Mouse (Mus musculus): ENCODE data around the gene Plekhm3. TPM values are rescaled to one million over a fixed set of nuclear protein-coding genes. Genes with fewer than 3 reads are reported as not detected.

Gene Plekhm3
- polyA plus RNA-seq, 1 experiment from 2014 or later, result 3.9 TPM

DNA sequence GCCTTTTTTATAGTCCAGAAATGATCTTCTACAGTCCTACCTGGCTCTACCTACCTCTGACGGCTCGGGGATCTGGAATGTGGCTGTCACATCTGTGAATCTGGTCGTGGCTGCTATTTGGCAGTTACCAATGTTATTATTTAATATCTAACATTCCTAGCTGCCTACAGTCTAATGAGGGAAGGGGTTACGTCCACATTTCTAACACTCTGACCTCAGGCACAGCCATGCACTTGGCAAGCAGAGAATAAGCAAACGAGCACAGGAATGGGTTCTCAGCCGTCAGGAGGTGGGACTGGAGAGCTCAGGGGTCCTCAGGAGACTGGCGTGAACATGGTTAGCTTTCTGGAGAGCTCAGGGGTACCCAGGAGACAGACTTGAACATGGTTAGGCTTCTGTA lies 38.7 kb downstream of the Plekhm3 start:
- no peak overlapping the region for H3K4me3 ChIP-seq (ENCODE audit: low read length)
- H3K9me3 ChIP-seq (ENCODE audit: control insufficient read depth, low read length), result no peaks in the 10 kb centered on the region
- no peaks in the 10 kb centered on the region for H3K27me3 ChIP-seq (replicated peaks; ENCODE audit: control insufficient read depth, insufficient read depth, low read length)
- H3K9ac ChIP-seq (ENCODE audit: low read depth, low read length), result no peak overlapping the region
- no peak overlapping the region for H3K4me2 ChIP-seq (ENCODE audit: low read depth, low read length)
- H3K36me3 ChIP-seq (ENCODE audit: control insufficient read depth, insufficient read depth, low read length), result no peaks in the 10 kb centered on the region
- peaks cover 5% of the 10 kb centered on the region for H3K4me1 ChIP-seq (ENCODE audit: control insufficient read depth, insufficient read depth, low read length)
- 76% methylated on average over 7 of the region's 7 CpGs for WGBS
- ATAC-seq, result no peak
- H3K27ac ChIP-seq (ENCODE audit: low read length), result no peak overlapping the region

DNA sequence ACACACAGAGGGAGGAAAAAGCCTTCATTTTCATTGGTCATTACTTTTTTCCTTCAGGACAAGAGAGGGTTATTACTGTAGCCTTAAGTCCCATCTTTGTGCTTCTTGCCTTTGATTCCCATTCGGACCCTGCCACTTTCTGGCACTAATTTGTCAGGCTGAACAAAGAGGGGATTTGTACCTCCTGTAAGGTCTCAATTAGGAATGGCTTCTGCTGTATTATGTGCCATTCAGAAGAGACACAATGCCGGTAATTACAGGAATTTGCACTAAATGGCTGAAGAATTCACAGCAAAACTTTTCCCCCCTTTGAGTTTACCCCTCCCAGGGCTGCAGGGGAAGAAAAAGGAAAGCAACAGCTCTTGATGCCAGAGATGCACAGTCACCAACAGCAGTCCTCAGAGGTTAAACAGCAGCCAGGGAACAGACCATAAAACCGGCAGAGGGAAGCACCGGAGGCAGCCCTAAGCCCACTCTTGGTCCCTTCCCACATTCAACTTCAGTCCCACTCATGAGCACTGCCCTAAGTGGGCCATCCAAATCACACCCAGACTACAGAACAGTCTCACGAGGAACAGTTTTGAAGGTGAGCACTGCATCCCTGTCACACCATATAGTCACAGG lies 39.6 kb downstream of the Plekhm3 start:
- no peak overlapping the region for H3K4me2 ChIP-seq (ENCODE audit: low read depth, low read length)
- no peak overlapping the region for H3K4me3 ChIP-seq (ENCODE audit: low read length)
- no peaks in the 10 kb centered on the region for H3K36me3 ChIP-seq (ENCODE audit: control insufficient read depth, insufficient read depth, low read length)
- no peak overlapping the region for H3K9ac ChIP-seq (ENCODE audit: low read depth, low read length)
- no peaks in the 10 kb centered on the region for H3K9me3 ChIP-seq (ENCODE audit: control insufficient read depth, low read length)
- WGBS, result 50% methylated on average over 5 of the region's 5 CpGs
- no peak overlapping the region for H3K27ac ChIP-seq (ENCODE audit: low read length)
- ATAC-seq, result no peak
- H3K4me1 ChIP-seq (ENCODE audit: control insufficient read depth, insufficient read depth, low read length), result peaks cover 5% of the 10 kb centered on the region
- no peaks in the 10 kb centered on the region for H3K27me3 ChIP-seq (replicated peaks; ENCODE audit: control insufficient read depth, insufficient read depth, low read length)

DNA sequence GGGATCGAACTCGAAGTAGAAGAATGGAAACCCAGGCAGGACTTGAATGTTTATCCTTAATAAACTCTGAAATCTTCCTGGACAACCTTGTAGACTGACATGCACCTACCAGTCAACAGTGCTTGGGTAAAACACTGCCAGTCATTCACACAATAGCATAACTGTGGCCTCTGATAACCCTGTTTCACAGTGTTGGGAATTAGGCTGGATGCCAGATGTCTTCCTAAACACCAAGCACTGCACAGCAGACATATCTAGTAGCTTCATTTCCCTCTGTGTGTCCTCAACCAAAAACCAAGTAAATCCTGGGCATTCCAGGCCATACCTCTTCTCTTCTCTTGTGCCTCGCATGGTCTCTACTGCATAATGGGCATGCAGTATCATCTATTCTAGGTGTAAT lies 42.3 kb downstream of the Plekhm3 start:
- Histone ChIP-seq H3K36me3 (ENCODE audit: control insufficient read depth, insufficient read depth, low read length) (no peaks in the 10 kb centered on the region), H3K4me2 (ENCODE audit: low read depth, low read length) (no peak overlapping the region), H3K27ac (ENCODE audit: low read length) (no peak overlapping the region), H3K27me3 (replicated peaks; ENCODE audit: control insufficient read depth, insufficient read depth, low read length) (no peaks in the 10 kb centered on the region), H3K9me3 (ENCODE audit: control insufficient read depth, low read length) (no peaks in the 10 kb centered on the region), H3K4me1 (ENCODE audit: control insufficient read depth, insufficient read depth, low read length) (peaks cover 5% of the 10 kb centered on the region), H3K4me3 (ENCODE audit: low read length) (no peak overlapping the region), H3K9ac (ENCODE audit: low read depth, low read length) (no peak overlapping the region)
- ATAC-seq, result no peak
- WGBS, result 80% methylated on average over 3 of the region's 3 CpGs

DNA sequence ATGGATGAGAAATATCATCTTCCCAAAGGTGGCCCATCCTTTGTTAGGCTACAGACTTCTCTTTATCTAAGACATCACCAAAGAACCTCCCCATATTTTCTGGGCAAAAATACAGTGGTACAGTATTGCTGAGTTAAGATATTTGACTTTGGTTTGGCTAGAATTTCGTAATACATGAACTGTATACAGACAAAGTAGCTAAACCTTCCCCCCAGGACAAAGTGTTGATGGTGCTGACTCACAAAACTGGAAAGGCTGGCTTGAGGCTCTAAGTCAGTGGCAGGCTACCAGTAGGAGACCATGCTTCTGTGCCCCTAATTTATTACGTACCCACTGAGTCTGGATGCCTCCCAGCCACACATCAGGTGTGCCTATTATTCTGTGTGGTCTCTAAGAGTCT lies 48.9 kb downstream of the Plekhm3 start:
- Histone ChIP-seq H3K27me3 (replicated peaks; ENCODE audit: control insufficient read depth, insufficient read depth, low read length) (no peaks in the 10 kb centered on the region), H3K4me1 (ENCODE audit: control insufficient read depth, insufficient read depth, low read length) (no peaks in the 10 kb centered on the region), H3K4me3 (ENCODE audit: low read length) (no peak overlapping the region), H3K9ac (ENCODE audit: low read depth, low read length) (no peak overlapping the region), H3K36me3 (ENCODE audit: control insufficient read depth, insufficient read depth, low read length) (no peaks in the 10 kb centered on the region), H3K27ac (ENCODE audit: low read length) (no peak overlapping the region), H3K9me3 (ENCODE audit: control insufficient read depth, low read length) (no peaks in the 10 kb centered on the region), H3K4me2 (ENCODE audit: low read depth, low read length) (no peak overlapping the region)
- WGBS, result 86% methylated on average over 2 of the region's 2 CpGs
- ATAC-seq, result no peak

DNA sequence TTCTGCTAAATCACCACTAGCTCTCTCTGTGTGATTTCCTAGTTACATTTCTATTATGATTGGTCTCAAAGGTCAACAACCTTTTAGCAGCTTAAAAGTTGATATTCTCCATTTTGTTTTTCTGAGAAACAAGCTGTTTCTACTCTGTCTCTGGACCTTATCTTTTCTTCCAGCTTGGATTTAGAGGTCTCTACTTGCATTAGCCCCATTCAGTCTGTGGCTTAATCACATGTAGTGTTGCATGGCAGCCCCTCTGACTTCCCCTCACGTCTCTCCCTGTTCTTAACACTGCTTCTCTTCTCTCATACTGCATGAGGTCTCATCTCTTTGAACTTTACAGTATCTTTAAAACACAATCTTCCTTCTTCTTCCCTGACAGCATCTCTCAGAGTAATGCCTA lies 50.4 kb downstream of the Plekhm3 start:
- 64% methylated on average over 1 of the region's 1 CpGs for WGBS
- Histone ChIP-seq H3K27ac (ENCODE audit: low read length) (no peak overlapping the region), H3K4me3 (ENCODE audit: low read length) (no peak overlapping the region), H3K4me1 (ENCODE audit: control insufficient read depth, insufficient read depth, low read length) (no peaks in the 10 kb centered on the region), H3K9ac (ENCODE audit: low read depth, low read length) (no peak overlapping the region), H3K9me3 (ENCODE audit: control insufficient read depth, low read length) (no peaks in the 10 kb centered on the region), H3K4me2 (ENCODE audit: low read depth, low read length) (no peak overlapping the region), H3K36me3 (ENCODE audit: control insufficient read depth, insufficient read depth, low read length) (no peaks in the 10 kb centered on the region), H3K27me3 (replicated peaks; ENCODE audit: control insufficient read depth, insufficient read depth, low read length) (no peaks in the 10 kb centered on the region)
- ATAC-seq, result no peak

DNA sequence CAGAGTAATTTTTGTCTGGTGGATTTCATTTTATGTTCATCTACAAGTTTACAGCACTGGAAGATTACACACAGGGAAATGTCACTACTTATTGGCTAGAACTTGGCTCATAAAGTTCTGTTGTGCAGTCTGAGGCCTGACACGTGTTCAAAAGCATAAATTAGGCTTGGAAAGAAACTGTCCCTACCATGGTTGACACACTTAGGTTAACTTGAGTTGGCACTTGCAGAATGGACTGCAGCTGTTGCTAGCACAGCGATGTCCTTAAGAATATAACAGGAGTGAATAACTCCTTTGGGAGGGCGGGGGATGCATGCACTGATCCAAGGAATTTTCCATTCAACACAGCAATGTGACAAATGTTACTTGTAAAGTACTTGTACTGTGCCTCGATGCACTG lies 53.2 kb downstream of the Plekhm3 start:
- no peak for ATAC-seq
- H3K9ac ChIP-seq (ENCODE audit: low read depth, low read length), result no peak overlapping the region
- H3K4me3 ChIP-seq (ENCODE audit: low read length), result no peak overlapping the region
- H3K27me3 ChIP-seq (replicated peaks; ENCODE audit: control insufficient read depth, insufficient read depth, low read length), result no peaks in the 10 kb centered on the region
- no peaks in the 10 kb centered on the region for H3K9me3 ChIP-seq (ENCODE audit: control insufficient read depth, low read length)
- H3K4me1 ChIP-seq (ENCODE audit: control insufficient read depth, insufficient read depth, low read length), result no peaks in the 10 kb centered on the region
- no peaks in the 10 kb centered on the region for H3K36me3 ChIP-seq (ENCODE audit: control insufficient read depth, insufficient read depth, low read length)
- 71% methylated on average over 4 of the region's 4 CpGs for WGBS
- no peak overlapping the region for H3K27ac ChIP-seq (ENCODE audit: low read length)
- no peak overlapping the region for H3K4me2 ChIP-seq (ENCODE audit: low read depth, low read length)

DNA sequence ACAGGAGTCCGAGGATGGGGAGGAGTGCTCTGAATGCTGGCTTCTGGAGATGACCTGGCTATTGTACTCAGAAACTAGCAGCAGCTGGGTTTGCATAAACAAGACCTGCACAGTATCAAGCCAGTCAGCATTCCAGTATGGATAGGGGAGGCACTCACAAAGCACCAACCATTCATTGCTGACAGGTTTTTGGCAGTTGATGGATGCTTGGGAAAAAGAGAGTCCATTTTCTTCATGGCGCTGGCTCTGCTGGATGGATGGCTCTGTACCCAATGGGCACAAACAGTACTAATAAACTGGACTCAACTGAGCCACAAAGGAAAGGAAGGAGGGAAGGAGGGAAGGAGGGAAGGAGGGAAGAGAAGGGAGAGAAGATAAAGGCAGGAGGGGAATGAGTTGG lies 53.8 kb downstream of the Plekhm3 start:
- Histone ChIP-seq H3K36me3 (ENCODE audit: control insufficient read depth, insufficient read depth, low read length) (no peaks in the 10 kb centered on the region), H3K27me3 (replicated peaks; ENCODE audit: control insufficient read depth, insufficient read depth, low read length) (no peaks in the 10 kb centered on the region), H3K4me1 (ENCODE audit: control insufficient read depth, insufficient read depth, low read length) (no peaks in the 10 kb centered on the region), H3K27ac (ENCODE audit: low read length) (no peak overlapping the region), H3K4me3 (ENCODE audit: low read length) (no peak overlapping the region), H3K9ac (ENCODE audit: low read depth, low read length) (no peak overlapping the region), H3K9me3 (ENCODE audit: control insufficient read depth, low read length) (no peaks in the 10 kb centered on the region), H3K4me2 (ENCODE audit: low read depth, low read length) (no peak overlapping the region)
- no peak for ATAC-seq
- 57% methylated on average over 2 of the region's 2 CpGs for WGBS

DNA sequence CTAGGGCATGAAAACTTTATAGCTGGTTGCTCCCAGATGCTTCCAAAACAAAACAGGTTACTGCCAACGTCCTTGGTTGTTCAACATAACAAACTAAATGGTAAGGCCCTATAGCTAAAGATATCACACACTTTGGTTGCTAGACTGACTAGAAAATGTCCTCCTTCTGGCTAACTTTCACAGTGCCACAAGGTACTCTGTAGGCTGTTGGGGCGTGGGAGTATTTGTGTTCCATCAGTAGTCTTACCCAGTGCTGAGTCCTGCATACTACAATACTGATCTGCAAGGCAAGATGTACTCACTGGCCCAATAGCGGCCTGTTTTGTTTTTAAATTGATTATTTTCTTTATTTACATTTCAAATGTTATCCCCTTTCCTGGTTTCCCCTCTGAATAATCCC lies 56.9 kb downstream of the Plekhm3 start:
- H3K27ac ChIP-seq (ENCODE audit: low read length), result no peak overlapping the region
- no peak overlapping the region for H3K9ac ChIP-seq (ENCODE audit: low read depth, low read length)
- no peaks in the 10 kb centered on the region for H3K4me1 ChIP-seq (ENCODE audit: control insufficient read depth, insufficient read depth, low read length)
- H3K27me3 ChIP-seq (replicated peaks; ENCODE audit: control insufficient read depth, insufficient read depth, low read length), result no peaks in the 10 kb centered on the region
- no peaks in the 10 kb centered on the region for H3K9me3 ChIP-seq (ENCODE audit: control insufficient read depth, low read length)
- H3K36me3 ChIP-seq (ENCODE audit: control insufficient read depth, insufficient read depth, low read length), result no peaks in the 10 kb centered on the region
- 88% methylated on average over 3 of the region's 3 CpGs for WGBS
- no peak overlapping the region for H3K4me3 ChIP-seq (ENCODE audit: low read length)
- ATAC-seq, result no peak
- H3K4me2 ChIP-seq (ENCODE audit: low read depth, low read length), result no peak overlapping the region

DNA sequence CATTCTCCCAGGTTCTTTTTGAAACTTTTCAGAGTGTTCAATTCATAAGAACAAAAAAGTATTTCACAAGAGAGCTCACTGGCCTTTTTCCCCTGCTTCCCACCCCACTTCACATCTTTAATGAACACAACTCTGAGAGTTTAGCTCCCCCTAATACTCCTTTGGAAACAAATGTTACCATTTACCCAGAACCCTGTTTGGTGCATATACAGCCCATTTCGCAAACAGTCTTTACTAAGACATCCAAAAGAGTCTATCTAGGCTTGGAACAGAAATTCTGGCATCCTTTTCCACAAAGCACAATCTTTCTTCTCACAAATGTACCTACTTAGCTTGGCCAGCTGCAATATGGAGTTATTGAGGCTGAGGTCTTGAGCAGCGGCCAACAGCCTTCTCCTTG lies 59.1 kb downstream of the Plekhm3 start:
- Histone ChIP-seq H3K27me3 (replicated peaks; ENCODE audit: control insufficient read depth, insufficient read depth, low read length) (no peaks in the 10 kb centered on the region), H3K9me3 (ENCODE audit: control insufficient read depth, low read length) (no peaks in the 10 kb centered on the region), H3K4me3 (ENCODE audit: low read length) (no peak overlapping the region), H3K4me2 (ENCODE audit: low read depth, low read length) (no peak overlapping the region), H3K36me3 (ENCODE audit: control insufficient read depth, insufficient read depth, low read length) (no peaks in the 10 kb centered on the region), H3K27ac (ENCODE audit: low read length) (no peak overlapping the region), H3K4me1 (ENCODE audit: control insufficient read depth, insufficient read depth, low read length) (no peaks in the 10 kb centered on the region), H3K9ac (ENCODE audit: low read depth, low read length) (no peak overlapping the region)
- no peak for ATAC-seq
- 95% methylated on average over 2 of the region's 2 CpGs for WGBS

DNA sequence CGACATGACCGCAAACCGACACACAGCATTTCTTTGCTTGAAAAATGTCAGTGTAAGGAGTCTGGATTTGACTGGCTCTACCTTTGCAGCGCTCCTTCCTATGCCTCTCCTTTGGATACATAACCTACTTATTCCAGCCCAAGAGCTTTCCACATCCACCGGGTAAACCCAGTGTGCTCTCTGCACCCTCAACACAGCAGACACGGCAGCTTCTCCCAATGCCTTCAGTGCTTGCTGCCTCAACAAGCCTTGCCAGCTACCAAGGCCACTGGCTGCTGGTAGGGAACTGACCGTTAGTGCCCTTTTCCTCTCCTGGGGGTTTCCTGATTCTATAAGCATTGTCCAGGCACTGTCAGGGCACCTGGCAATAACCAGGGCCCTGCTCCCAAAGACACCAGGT lies 62.8 kb downstream of the Plekhm3 start:
- H3K27me3 ChIP-seq (replicated peaks; ENCODE audit: control insufficient read depth, insufficient read depth, low read length), result no peaks in the 10 kb centered on the region
- WGBS, result 90% methylated on average over 7 of the region's 7 CpGs
- ATAC-seq, result no peak
- no peak overlapping the region for H3K4me2 ChIP-seq (ENCODE audit: low read depth, low read length)
- H3K9ac ChIP-seq (ENCODE audit: low read depth, low read length), result no peak overlapping the region
- H3K27ac ChIP-seq (ENCODE audit: low read length), result no peak overlapping the region
- H3K4me3 ChIP-seq (ENCODE audit: low read length), result no peak overlapping the region
- no peaks in the 10 kb centered on the region for H3K9me3 ChIP-seq (ENCODE audit: control insufficient read depth, low read length)
- no peaks in the 10 kb centered on the region for H3K4me1 ChIP-seq (ENCODE audit: control insufficient read depth, insufficient read depth, low read length)
- H3K36me3 ChIP-seq (ENCODE audit: control insufficient read depth, insufficient read depth, low read length), result no peaks in the 10 kb centered on the region
